Mouse (Mus musculus) limb, embryonic 11.5 days (tissue): Measurements from ENCODE around the gene Casq1. TPM values are rescaled to one million over a fixed set of nuclear protein-coding genes. Genes with fewer than 3 reads are reported as not detected.

Experiments used
- ATAC-seq: fragments of 200-750 bp; cut with Nextera tagmentation; 2 replicates; pipeline ENCODE4 v1.8.0; 2017; ENCODE audit warnings: low read depth; ENCODE audit not compliant: insufficient number of reproducible peaks, low FRiP score, low TSS enrichment
- DNase-seq: peaks from one replicate; pipeline ENCODE4 v3.0.0-alpha.2; 2015; ENCODE audit warnings: low spot score
- H3K27ac ChIP-seq: fragments of 300-500 bp; sonication (generic); replicated peaks from 2 replicates; pipeline ENCODE4 v1.5.1; 2014; ENCODE audit warnings: low read depth, mild to moderate bottlenecking, low read length
- H3K27me3 ChIP-seq: fragments of 300-500 bp; sonication (generic); 2 replicates; pipeline ENCODE4 v1.6.1; 2014; ENCODE audit warnings: mild to moderate bottlenecking, low read length, mixed read lengths; ENCODE audit not compliant: control insufficient read depth, insufficient read depth
- H3K36me3 ChIP-seq: fragments of 300-500 bp; sonication (generic); 2 replicates; pipeline ENCODE4 v1.6.1; 2014; ENCODE audit warnings: mild to moderate bottlenecking, low read length, moderate library complexity, mixed read lengths; ENCODE audit not compliant: control insufficient read depth, insufficient read depth
- H3K4me1 ChIP-seq: fragments of 300-500 bp; sonication (generic); 2 replicates; pipeline ENCODE4 v1.6.1; 2014; ENCODE audit warnings: low read length, mixed read lengths; ENCODE audit not compliant: control insufficient read depth, insufficient read depth
- H3K4me2 ChIP-seq: fragments of 300-500 bp; sonication (generic); 2 replicates; pipeline ENCODE4 v1.6.1; 2014; ENCODE audit warnings: low read depth, mild to moderate bottlenecking, moderate library complexity; ENCODE audit not compliant: severe bottlenecking
- H3K4me3 ChIP-seq: fragments of 300-500 bp; sonication (generic); 2 replicates; pipeline ENCODE4 v1.5.1; 2014; ENCODE audit warnings: low read depth, low read length
- H3K9ac ChIP-seq: fragments of 300-500 bp; sonication (generic); 2 replicates; pipeline ENCODE4 v1.6.1; 2014; ENCODE audit warnings: mild to moderate bottlenecking, low read length
- H3K9me3 ChIP-seq: fragments of 300-500 bp; sonication (generic); 2 replicates; pipeline ENCODE4 v1.6.1; 2016; ENCODE audit warnings: low read length; ENCODE audit not compliant: control insufficient read depth
- WGBS: fragments of 180-500 bp; shearing (Covaris S2); extraction: QIAGEN DNeasy Blood & Tissue Kit; methylation state at CpG from one replicate; pipeline ENCODE4 v1.1.7; 2014; 5-methylcytosine and 5-hydroxymethylcytosine counted together
- polyA plus RNA-seq: library from polyadenylated mRNA; unstranded; fragments of >200 nt; fragmentation: Nextera tagmentation; extraction: Ambion mirVana; gene quantifications from 2 replicates; pipeline ENCODE4 v1.2.1, GENCODE M21; 2014

Casq1 gene
- polyA plus RNA-seq, 1 experiment from 2014 or later = 1.6 TPM

GRCm38 (mm10) chr1:172197146-172197545 is 22.5 kb downstream of the Casq1 start:
- Histone ChIP-seq H3K27me3 (no peaks in the 10 kb centered on the region), H3K9me3 (no peaks in the 10 kb centered on the region), H3K27ac (no peak overlapping the region), H3K9ac (no peak overlapping the region), H3K4me1 (peaks cover 10% of the 10 kb centered on the region; the same call in 1 of the 2 replicates), H3K4me2 (no peak overlapping the region), H3K4me3 (no peak overlapping the region), H3K36me3 (peaks cover 31% of the 10 kb centered on the region)
- WGBS = 96% methylated on average over 3 of the region's 3 CpGs
- DNase-seq (no peak), ATAC-seq (no peak)

DNA sequence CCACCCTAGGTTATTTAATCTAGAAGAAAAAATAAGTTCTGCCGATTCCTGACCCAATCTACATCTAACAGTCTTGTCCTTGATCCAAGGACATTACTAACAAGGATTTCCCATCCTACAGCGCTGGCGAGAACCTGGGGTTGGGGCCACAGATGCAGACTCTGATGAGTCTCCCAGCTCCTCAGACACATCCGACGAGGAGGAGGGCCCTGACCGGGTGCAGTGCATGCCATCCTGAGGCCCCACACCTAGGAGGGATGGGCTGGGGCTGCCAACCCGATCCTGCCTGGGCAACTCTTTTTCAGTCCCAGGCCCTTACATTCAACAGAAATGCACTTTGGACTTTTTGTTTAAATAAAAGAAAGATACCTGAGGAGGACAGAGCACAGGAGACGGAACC is 25.2 kb downstream of the Casq1 start:
- no peak overlapping the region for H3K9ac ChIP-seq
- DNase-seq (no peak), ATAC-seq (no peak)
- H3K27me3 ChIP-seq = no peaks in the 10 kb centered on the region
- H3K4me3 ChIP-seq = no peak overlapping the region
- H3K36me3 ChIP-seq = peaks cover 24% of the 10 kb centered on the region
- no peaks in the 10 kb centered on the region for H3K9me3 ChIP-seq
- H3K4me2 ChIP-seq = no peak overlapping the region
- H3K4me1 ChIP-seq = no peaks in the 10 kb centered on the region
- no peak overlapping the region for H3K27ac ChIP-seq
- 84% methylated on average over 8 of the region's 8 CpGs for WGBS

DNA sequence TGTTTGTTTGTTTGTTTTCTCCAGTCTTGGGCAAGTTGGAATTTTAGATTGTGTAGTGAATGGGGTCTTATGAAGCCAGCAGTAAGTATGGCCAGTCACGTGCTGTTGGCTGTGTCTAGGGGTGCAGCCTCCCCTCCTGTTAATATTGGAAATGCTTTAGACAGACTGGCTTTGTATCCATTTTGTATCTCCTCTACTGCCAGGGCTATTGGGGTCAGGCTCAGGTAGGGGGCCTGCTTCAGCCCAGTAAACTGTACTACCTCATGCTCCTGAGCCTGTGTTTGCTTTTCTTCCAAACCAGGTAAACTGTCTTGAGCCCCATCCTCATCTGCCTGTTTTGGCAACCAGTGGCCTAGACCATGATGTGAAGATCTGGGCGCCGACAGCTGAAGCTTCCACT is 27.5 kb downstream of the Casq1 start:
- ATAC-seq (no peak), DNase-seq (no peak)
- H3K4me1 ChIP-seq = no peaks in the 10 kb centered on the region
- no peak overlapping the region for H3K4me2 ChIP-seq
- H3K27ac ChIP-seq = no peak overlapping the region
- peaks cover 34% of the 10 kb centered on the region for H3K36me3 ChIP-seq
- no peaks in the 10 kb centered on the region for H3K9me3 ChIP-seq
- no peak overlapping the region for H3K9ac ChIP-seq
- 91% methylated on average over 3 of the region's 3 CpGs for WGBS
- no peaks in the 10 kb centered on the region for H3K27me3 ChIP-seq
- H3K4me3 ChIP-seq = no peak overlapping the region

DNA sequence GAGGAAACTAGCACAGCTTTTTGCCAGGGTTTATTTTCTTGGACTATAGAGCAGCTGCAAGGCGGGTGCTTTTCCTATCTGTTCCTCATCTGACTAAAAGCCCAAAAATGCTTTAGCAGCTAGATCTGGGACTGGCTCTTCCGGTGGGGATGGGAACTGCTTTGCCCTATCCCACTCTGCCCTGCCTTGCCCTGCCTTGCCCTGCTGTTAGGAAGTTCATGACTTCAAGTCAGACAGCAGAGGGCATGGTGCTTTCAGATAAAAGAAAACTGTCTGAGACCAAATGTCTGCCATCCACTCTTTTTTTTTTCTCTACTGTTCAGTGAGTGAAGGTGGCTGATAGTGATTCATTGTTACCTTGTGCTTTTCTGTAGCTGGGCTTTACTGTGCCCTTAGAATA is 28.1 kb downstream of the Casq1 start:
- no peaks in the 10 kb centered on the region for H3K4me1 ChIP-seq
- ATAC-seq = no peak
- no peak for DNase-seq
- no peak overlapping the region for H3K9ac ChIP-seq
- no peak overlapping the region for H3K27ac ChIP-seq
- H3K9me3 ChIP-seq = no peaks in the 10 kb centered on the region
- no peak overlapping the region for H3K4me3 ChIP-seq
- no peaks in the 10 kb centered on the region for H3K27me3 ChIP-seq
- no peak overlapping the region for H3K4me2 ChIP-seq
- H3K36me3 ChIP-seq = peaks cover 37% of the 10 kb centered on the region
- 94% methylated on average over 2 of the region's 2 CpGs for WGBS

- no peak for ATAC-seq
- H3K9me3 ChIP-seq = no peaks in the 10 kb centered on the region
- H3K4me2 ChIP-seq = no peak overlapping the region
- no peak overlapping the region for H3K27ac ChIP-seq
- no peak for DNase-seq
- H3K36me3 ChIP-seq = peaks cover 30% of the 10 kb centered on the region
- 81% methylated on average over 4 of the region's 4 CpGs for WGBS
- H3K4me3 ChIP-seq = no peak overlapping the region
- H3K27me3 ChIP-seq = no peaks in the 10 kb centered on the region
- H3K4me1 ChIP-seq = no peaks in the 10 kb centered on the region
- no peak overlapping the region for H3K9ac ChIP-seq
Observed at GRCm38 (mm10) chr1:172188891-172189290, 30.8 kb downstream of the Casq1 start.

GRCm38 (mm10) chr1:172186401-172187289 is 33.0 kb downstream of the Casq1 start:
- Histone ChIP-seq H3K4me2 (no peak overlapping the region), H3K9ac (no peak overlapping the region), H3K27ac (no peak overlapping the region), H3K4me1 (no peaks in the 10 kb centered on the region), H3K36me3 (peaks cover 24% of the 10 kb centered on the region), H3K9me3 (no peaks in the 10 kb centered on the region), H3K27me3 (no peaks in the 10 kb centered on the region), H3K4me3 (no peak overlapping the region)
- no peak for DNase-seq
- WGBS = 90% methylated on average over 10 of the region's 10 CpGs
- 0 out of 2 replicates have a peak, but pooled peaks have one; percentile 31 for ATAC-seq

- no peaks in the 10 kb centered on the region for H3K9me3 ChIP-seq
- no peak overlapping the region for H3K4me2 ChIP-seq
- H3K4me3 ChIP-seq = no peak overlapping the region
- DNase-seq (no peak), ATAC-seq (no peak)
- peaks cover 23% of the 10 kb centered on the region for H3K36me3 ChIP-seq
- H3K27me3 ChIP-seq = no peaks in the 10 kb centered on the region
- no peak overlapping the region for H3K27ac ChIP-seq
- H3K4me1 ChIP-seq = no peaks in the 10 kb centered on the region
- H3K9ac ChIP-seq = no peak overlapping the region
Observed at GRCm38 (mm10) chr1:172183915-172184314, 35.8 kb downstream of the Casq1 start.

DNA sequence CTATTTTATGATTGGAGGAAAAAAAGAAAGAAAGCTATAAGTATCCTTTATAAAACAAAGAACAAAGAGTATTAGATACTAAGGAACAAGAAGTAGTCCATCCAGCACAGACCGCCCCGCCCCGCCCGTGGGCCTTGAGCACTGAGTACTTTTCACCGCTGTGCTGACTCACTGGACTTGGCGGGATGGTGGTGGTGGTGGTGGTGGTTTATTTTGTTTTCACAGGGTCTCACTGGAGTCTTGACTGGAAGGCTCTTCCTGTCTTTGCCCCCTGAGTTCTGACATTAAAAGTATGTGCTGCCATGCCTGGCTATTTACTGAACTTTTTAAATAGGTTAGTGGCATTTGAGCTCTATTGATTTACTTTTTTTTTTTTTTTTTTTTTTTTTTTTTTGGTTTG is 36.6 kb downstream of the Casq1 start:
- no peaks in the 10 kb centered on the region for H3K9me3 ChIP-seq
- no peak for DNase-seq

More for the DNA sequence above, 36.6 kb downstream of the Casq1 start:
- H3K4me3 ChIP-seq = no peak overlapping the region
- ATAC-seq = 0 out of 2 replicates have a peak, but pooled peaks have one; percentile 35
- no peak overlapping the region for H3K4me2 ChIP-seq
- H3K36me3 ChIP-seq = peaks cover 20% of the 10 kb centered on the region
- H3K9ac ChIP-seq = no peak overlapping the region
- no peaks in the 10 kb centered on the region for H3K4me1 ChIP-seq
- 95% methylated on average over 6 of the region's 6 CpGs for WGBS
- no peaks in the 10 kb centered on the region for H3K27me3 ChIP-seq
- H3K27ac ChIP-seq = no peak overlapping the region
